In genomic region chr2:70993740-70994139, GRCm38 (mm10) we compare ENCODE assay signal across 17 mouse cellular contexts.
DNase-seq lines count a peak whose midpoint lies in the region; ATAC-seq and TF ChIP-seq lines count a peak whose summit lies in the region.
"Had no signal": no experiment of that assay in that cellular context is flagged by ENCODE, and none has a peak within 500 bp of the region (broad histone marks: within the 10 kb centered on the region; RNA-seq: fewer than 3 reads in every experiment).

No protein-coding gene starts in this region.

- H3K9me3 ChIP-seq in liver, embryonic 15.5 days (replicated peaks) = no peaks in the 10 kb centered on the region
- H3K9me3 ChIP-seq: embryonic facial prominence, embryonic 10.5 days; forebrain, embryonic 15.5 days; hindbrain, embryonic 15.5 days had no signal

- H3K27ac ChIP-seq in liver, embryonic 15.5 days (replicated peaks) = no peak overlapping the region
- H3K27ac ChIP-seq: embryonic facial prominence, embryonic 10.5 days; forebrain, embryonic 15.5 days; hindbrain, embryonic 15.5 days had no signal

- WGBS in liver, embryonic 15.5 days (ENCODE audit: insufficient replicate concordance) = 54% methylated on average over 3 of the region's 3 CpGs
- WGBS in lung, adult 2 months = 75% methylated on average over 3 of the region's 3 CpGs

- H3K4me1 ChIP-seq in liver, embryonic 15.5 days (replicated peaks) = peaks cover 56% of the 10 kb centered on the region
- H3K4me1 ChIP-seq in lung, adult 2 months (ENCODE audit: control insufficient read depth, insufficient read depth, low read length) = no peaks in the 10 kb centered on the region; the same call in 1 of the 2 replicates

- H3K36me3 ChIP-seq in liver, embryonic 15.5 days (replicated peaks) = no peaks in the 10 kb centered on the region
- H3K36me3 ChIP-seq: forebrain, embryonic 15.5 days; hindbrain, embryonic 15.5 days had no signal

- peak; percentile 64 for DNase-seq in MN1 (ENCODE audit: low spot score)
- DNase-seq in ovary, postnatal 36 days (ENCODE audit: low spot score) = no peak
- DNase-seq in lung, adult 2 months = no peak
- DNase-seq: adrenal gland, adult 2 months; adrenal gland, postnatal 36 days; cerebellum, adult 2 months; cerebellum, postnatal 10 days; gastrocnemius, postnatal 36 days; heart, postnatal 10 days had no signal

- 0 out of 2 replicates have a peak, but pooled peaks have one; percentile 26 for ATAC-seq in erythroid progenitor cell, adult 5-6 weeks (replicated peaks; ENCODE audit: low FRiP score, poor library complexity, severe bottlenecking)
- ATAC-seq in liver, embryonic 15.5 days (ENCODE audit: insufficient read depth) = peak; percentile 16; the same call in 1 of the 2 replicates
- ATAC-seq in megakaryocyte-erythroid progenitor cell, adult 5-6 weeks (replicated peaks; ENCODE audit: low FRiP score, low TSS enrichment, poor library complexity, severe bottlenecking) = peak; percentile 56
- ATAC-seq: forebrain, embryonic 15.5 days had no signal

- no peak overlapping the region for H3K9ac ChIP-seq in liver, embryonic 15.5 days
- H3K9ac ChIP-seq: forebrain, embryonic 15.5 days; hindbrain, embryonic 15.5 days had no signal

- no peak for TF ChIP-seq POLR2A in lung, adult 2 months (IDR thresholded peaks at IDR 0.05; ENCODE audit: borderline replicate concordance, extremely low read depth, low read depth, low read length)

- no peaks in the 10 kb centered on the region for H3K27me3 ChIP-seq in liver, embryonic 15.5 days
- H3K27me3 ChIP-seq: CH12.LX; forebrain, embryonic 15.5 days; hindbrain, embryonic 15.5 days had no signal

- H3K4me3 ChIP-seq in liver, embryonic 15.5 days (replicated peaks) = no peak overlapping the region
- H3K4me3 ChIP-seq in lung, adult 2 months (replicated peaks; ENCODE audit: extremely low read depth, low read depth, low read length) = no peak overlapping the region
- H3K4me3 ChIP-seq: embryonic facial prominence, embryonic 10.5 days; erythroblast, embryonic 14.5 days; forebrain, embryonic 15.5 days; hindbrain, embryonic 15.5 days had no signal

- no peak overlapping the region for H3K4me2 ChIP-seq in liver, embryonic 15.5 days
- H3K4me2 ChIP-seq: forebrain, embryonic 15.5 days; hindbrain, embryonic 15.5 days had no signal

- no peak for TF ChIP-seq CTCF in lung, adult 2 months (IDR thresholded peaks at IDR 0.05; ENCODE audit: insufficient read depth, low read length)
